Mouse (Mus musculus): ENCODE results near the gene Syngr4. TPM values are rescaled to one million over a fixed set of nuclear protein-coding genes. Genes with fewer than 3 reads are reported as not detected.
"Not testable (repeated sequence)": the region's sequence is repeated elsewhere in the genome, so short reads cannot be mapped to it uniquely, and the experiment has no call there.

Syngr4 gene
- 0.19 and 0.50 TPM in 2 replicates for polyA plus RNA-seq (2012; rRNA removed)

DNA sequence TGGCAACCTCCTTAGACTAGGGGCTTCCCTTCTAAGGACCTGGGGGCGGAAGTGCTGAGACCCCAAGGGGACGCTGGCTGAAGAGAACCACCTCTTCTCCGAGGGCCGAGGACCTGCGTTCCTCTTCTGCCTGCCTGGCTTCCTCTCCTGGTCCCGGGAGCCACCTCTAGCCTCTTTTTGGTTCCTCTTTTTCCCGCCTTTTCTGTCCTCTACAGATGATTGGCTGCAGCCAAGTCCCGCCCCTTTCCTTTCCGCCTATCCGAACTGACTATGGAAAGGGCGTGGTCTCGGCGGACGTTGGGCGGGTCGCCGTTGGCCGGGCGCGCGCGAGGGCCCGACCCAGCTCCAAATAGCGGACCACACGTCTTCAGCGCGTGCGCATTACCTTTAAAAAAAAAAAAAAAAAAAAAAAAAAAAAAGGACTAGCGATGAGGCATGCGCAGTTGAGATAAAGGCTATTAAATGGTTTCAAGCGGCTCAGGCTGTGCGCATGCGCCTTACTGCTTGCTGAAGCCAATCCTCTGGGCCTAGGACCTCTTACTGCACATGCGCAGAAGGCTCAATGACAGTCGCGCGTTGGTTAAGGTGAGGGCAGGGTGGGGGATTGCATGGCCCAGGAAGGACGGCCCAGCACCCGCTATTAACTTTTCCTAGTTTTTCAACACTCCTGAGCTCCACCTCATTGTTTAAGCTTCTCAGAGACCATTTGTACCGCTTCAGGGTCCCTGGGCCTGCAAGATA, at the start of gene Syngr4, which contains the start of gene Tmem143:
Gene Syngr4 (minus strand): TSS at position 198 of the 741 bp plus-strand sequence.
Gene Tmem143 (plus strand): TSS at position 425 of the 741 bp plus-strand sequence.
- H3K4me1 ChIP-seq (ENCODE audit: control insufficient read depth, insufficient read depth, low read length): no peaks in the 10 kb centered on the region; the same call in 1 of the 2 replicates
- under 1% methylated on average over 40 of the region's 40 CpGs for WGBS
- H3K27ac ChIP-seq (ENCODE audit: insufficient read depth, low read depth, low read length): peak within 1 kb of the TSS; percentile 93
- no peak for TF ChIP-seq CTCF (conservative IDR thresholded peaks at IDR 0.05; ENCODE audit: insufficient read depth, insufficient read length, low read depth, low read length)
- peak; percentile 84 for TF ChIP-seq POLR2A (IDR thresholded peaks at IDR 0.05; ENCODE audit: low read depth, low read length)
- H3K36me3 ChIP-seq (ENCODE audit: control insufficient read depth, insufficient read depth, low read length): no peaks in the 10 kb centered on the region
- peak within 1 kb of the TSS; percentile 52 for H3K4me3 ChIP-seq (ENCODE audit: insufficient read depth, low read depth, low read length)
- H3K27me3 ChIP-seq (replicated peaks; ENCODE audit: control insufficient read depth, insufficient read depth, low read length): no peaks in the 10 kb centered on the region
- DNase-seq: peak; percentile 99

DNA sequence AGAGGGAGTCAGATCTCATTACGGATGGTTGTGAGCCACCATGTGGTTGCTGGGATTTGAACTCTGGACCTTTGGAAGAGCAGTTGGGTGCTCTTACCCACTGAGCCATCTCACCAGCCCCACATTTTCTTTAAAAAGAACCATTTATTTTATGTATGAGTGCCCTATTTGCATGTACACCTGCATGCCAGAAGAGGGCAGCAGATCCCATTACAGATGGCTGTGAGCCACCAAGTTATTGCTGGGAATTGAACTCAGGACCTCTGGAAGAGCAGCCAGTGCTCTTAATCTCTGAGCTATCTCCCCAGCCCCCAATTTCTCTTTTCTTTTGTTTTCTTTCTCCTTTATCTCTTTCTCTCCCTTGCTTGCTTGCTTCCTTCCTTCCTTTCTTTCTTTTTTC, 46.8 kb upstream of the Syngr4 start:
- H3K4me1 ChIP-seq (ENCODE audit: control insufficient read depth, insufficient read depth, low read length); H3K4me3 ChIP-seq (ENCODE audit: insufficient read depth, low read depth, low read length); H3K27me3 ChIP-seq (replicated peaks; ENCODE audit: control insufficient read depth, insufficient read depth, low read length); H3K36me3 ChIP-seq (ENCODE audit: control insufficient read depth, insufficient read depth, low read length); H3K27ac ChIP-seq (ENCODE audit: insufficient read depth, low read depth, low read length); DNase-seq: not testable (repeated sequence)
- 54% methylated on average over 1 of the region's 1 CpGs for WGBS
- TF ChIP-seq CTCF (conservative IDR thresholded peaks at IDR 0.05; ENCODE audit: insufficient read depth, insufficient read length, low read depth, low read length): peak; percentile 42

DNA sequence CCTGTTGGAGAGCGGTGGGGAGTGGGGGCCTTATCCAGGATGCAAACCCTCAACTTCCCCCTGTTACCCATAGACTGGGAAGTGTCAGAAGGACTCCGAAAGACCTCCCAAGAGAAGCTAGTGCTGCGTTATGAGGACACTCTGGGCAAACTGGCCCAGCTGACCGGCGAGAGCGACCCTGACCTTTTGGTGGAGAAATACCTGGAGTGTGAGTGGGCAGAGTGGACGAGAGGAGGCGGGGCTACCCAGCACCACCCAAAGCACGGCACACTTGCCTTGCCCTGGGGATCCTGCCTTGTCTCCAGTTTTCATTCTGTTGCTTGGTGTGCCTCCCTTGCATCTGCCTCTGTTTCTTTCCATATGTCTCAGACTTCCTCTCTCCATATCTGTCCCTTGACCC, 45.5 kb upstream of the Syngr4 start:
- H3K27me3 ChIP-seq (replicated peaks; ENCODE audit: control insufficient read depth, insufficient read depth, low read length): no peaks in the 10 kb centered on the region
- TF ChIP-seq CTCF (conservative IDR thresholded peaks at IDR 0.05; ENCODE audit: insufficient read depth, insufficient read length, low read depth, low read length) (no peak), POLR2A (IDR thresholded peaks at IDR 0.05; ENCODE audit: low read depth, low read length) (no peak)
- no peak for DNase-seq

DNA sequence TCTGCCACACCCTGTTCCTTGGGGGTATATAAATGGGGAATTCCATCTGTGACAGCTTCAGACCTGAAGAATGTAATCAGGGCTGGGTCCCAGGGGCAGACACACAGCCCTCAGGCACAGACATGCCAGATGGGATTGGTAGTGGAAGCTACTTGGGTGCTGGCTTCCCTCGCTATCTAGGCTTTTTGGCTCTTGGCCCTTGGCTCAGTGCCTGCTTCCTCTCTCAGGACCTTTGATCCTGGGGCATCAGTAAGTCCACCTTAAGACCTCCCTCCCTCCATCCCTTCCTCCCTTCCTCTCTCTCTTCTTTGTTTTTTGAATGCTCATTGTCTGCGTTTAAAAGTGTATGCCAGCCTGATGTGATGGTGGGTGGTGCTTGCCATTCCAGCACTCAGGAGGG, 43.3 kb upstream of the Syngr4 start:
- Histone ChIP-seq H3K36me3 (ENCODE audit: control insufficient read depth, insufficient read depth, low read length) (no peaks in the 10 kb centered on the region), H3K27ac (ENCODE audit: insufficient read depth, low read depth, low read length) (no peak overlapping the region), H3K27me3 (replicated peaks; ENCODE audit: control insufficient read depth, insufficient read depth, low read length) (no peaks in the 10 kb centered on the region), H3K4me3 (ENCODE audit: insufficient read depth, low read depth, low read length) (no peak overlapping the region), H3K4me1 (ENCODE audit: control insufficient read depth, insufficient read depth, low read length) (no peaks in the 10 kb centered on the region)
- DNase-seq: peak; percentile 63
- 26% methylated on average over 2 of the region's 2 CpGs for WGBS
- TF ChIP-seq POLR2A (IDR thresholded peaks at IDR 0.05; ENCODE audit: low read depth, low read length): no peak
- no peak for TF ChIP-seq CTCF (conservative IDR thresholded peaks at IDR 0.05; ENCODE audit: insufficient read depth, insufficient read length, low read depth, low read length)

More for the DNA sequence above, 45.5 kb upstream of the Syngr4 start:
- 86% methylated on average over 9 of the region's 9 CpGs for WGBS
- H3K27ac ChIP-seq (ENCODE audit: insufficient read depth, low read depth, low read length): no peak overlapping the region
- H3K36me3 ChIP-seq (ENCODE audit: control insufficient read depth, insufficient read depth, low read length): no peaks in the 10 kb centered on the region
- no peak overlapping the region for H3K4me3 ChIP-seq (ENCODE audit: insufficient read depth, low read depth, low read length)
- H3K4me1 ChIP-seq (ENCODE audit: control insufficient read depth, insufficient read depth, low read length): no peaks in the 10 kb centered on the region

DNA sequence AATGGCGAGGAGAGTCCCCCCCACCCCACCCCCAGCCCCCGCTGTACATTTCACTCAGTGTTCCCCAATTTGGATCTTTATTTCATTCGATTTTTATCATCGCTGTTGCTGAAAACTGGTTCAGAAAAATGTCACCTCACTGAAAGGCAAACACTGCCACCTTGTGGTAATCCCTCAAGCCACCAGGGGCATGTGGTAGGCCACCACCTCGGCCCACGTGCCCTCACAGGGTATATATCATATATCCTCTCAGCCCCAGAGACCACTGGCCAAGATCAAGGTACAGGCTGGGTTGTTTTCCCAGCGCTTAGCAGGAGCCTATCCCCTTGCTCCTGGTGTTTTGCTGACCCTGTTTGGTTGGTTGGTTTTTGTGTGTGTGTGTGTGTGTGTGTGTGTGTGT, 38.6 kb upstream of the Syngr4 start:
- Histone ChIP-seq H3K36me3 (ENCODE audit: control insufficient read depth, insufficient read depth, low read length) (no peaks in the 10 kb centered on the region), H3K27ac (ENCODE audit: insufficient read depth, low read depth, low read length) (no peak overlapping the region), H3K4me3 (ENCODE audit: insufficient read depth, low read depth, low read length) (no peak overlapping the region), H3K4me1 (ENCODE audit: control insufficient read depth, insufficient read depth, low read length) (no peaks in the 10 kb centered on the region), H3K27me3 (replicated peaks; ENCODE audit: control insufficient read depth, insufficient read depth, low read length) (no peaks in the 10 kb centered on the region)
- 17% methylated on average over 7 of the region's 7 CpGs for WGBS
- peak; percentile 70 for DNase-seq
- TF ChIP-seq POLR2A (IDR thresholded peaks at IDR 0.05; ENCODE audit: low read depth, low read length): no peak
- peak; percentile 85 for TF ChIP-seq CTCF (conservative IDR thresholded peaks at IDR 0.05; ENCODE audit: insufficient read depth, insufficient read length, low read depth, low read length)

DNA sequence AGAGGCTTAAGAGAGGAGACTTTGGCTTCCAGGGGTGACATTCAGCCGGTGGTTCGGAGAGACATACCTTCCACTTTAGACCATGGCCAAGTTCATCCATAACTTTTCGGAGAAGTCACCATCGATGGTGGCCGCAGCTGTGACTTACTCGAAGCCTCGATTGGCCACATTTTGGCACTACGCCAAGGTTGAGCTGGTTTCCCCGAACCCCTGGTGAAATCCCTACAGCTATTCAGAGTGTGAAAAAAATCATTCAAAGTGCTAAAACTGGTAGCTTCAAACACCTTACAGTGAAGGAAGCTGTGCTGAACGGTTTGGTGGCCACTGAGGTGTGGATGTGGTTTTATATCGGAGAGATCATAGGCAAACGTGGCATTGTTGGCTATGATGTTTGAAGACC, 37.3 kb upstream of the Syngr4 start:
- not testable (repeated sequence) for H3K27me3 ChIP-seq (replicated peaks; ENCODE audit: control insufficient read depth, insufficient read depth, low read length); H3K36me3 ChIP-seq (ENCODE audit: control insufficient read depth, insufficient read depth, low read length); DNase-seq; H3K4me1 ChIP-seq (ENCODE audit: control insufficient read depth, insufficient read depth, low read length); H3K27ac ChIP-seq (ENCODE audit: insufficient read depth, low read depth, low read length); H3K4me3 ChIP-seq (ENCODE audit: insufficient read depth, low read depth, low read length)
- 85% methylated on average over 12 of the region's 12 CpGs for WGBS

DNA sequence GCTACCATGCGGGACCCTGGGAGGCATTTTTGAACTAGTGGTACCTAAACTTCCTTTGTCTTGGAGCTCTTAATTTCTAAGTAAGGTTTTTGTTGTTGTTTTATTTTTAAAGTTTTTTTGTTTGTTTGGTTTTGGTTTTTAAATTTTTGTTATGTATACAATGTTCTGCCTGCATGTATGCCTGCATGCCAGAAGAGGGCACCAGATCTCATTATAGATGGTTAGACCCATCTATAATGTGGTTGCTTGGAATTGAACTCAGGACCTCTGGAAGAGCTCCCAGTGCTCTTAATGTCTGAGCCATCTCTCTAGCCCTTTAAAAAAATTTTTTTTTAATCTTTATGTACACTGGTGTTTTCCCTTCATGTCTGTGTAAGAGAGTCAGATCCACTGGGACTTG, 33.2 kb upstream of the Syngr4 start:
- H3K4me1 ChIP-seq (ENCODE audit: control insufficient read depth, insufficient read depth, low read length): no peaks in the 10 kb centered on the region
- no peaks in the 10 kb centered on the region for H3K36me3 ChIP-seq (ENCODE audit: control insufficient read depth, insufficient read depth, low read length)
- no peak for TF ChIP-seq CTCF (conservative IDR thresholded peaks at IDR 0.05; ENCODE audit: insufficient read depth, insufficient read length, low read depth, low read length)
- TF ChIP-seq POLR2A (IDR thresholded peaks at IDR 0.05; ENCODE audit: low read depth, low read length): no peak
- WGBS: 97% methylated on average over 1 of the region's 1 CpGs
- H3K4me3 ChIP-seq (ENCODE audit: insufficient read depth, low read depth, low read length): no peak overlapping the region
- H3K27me3 ChIP-seq (replicated peaks; ENCODE audit: control insufficient read depth, insufficient read depth, low read length): no peaks in the 10 kb centered on the region
- no peak overlapping the region for H3K27ac ChIP-seq (ENCODE audit: insufficient read depth, low read depth, low read length)
- no peak for DNase-seq
